Mouse (Mus musculus) gastrocnemius, postnatal 4 days (tissue): ENCODE data around the gene Gm3696. TPM values are rescaled to one million over a fixed set of nuclear protein-coding genes. Genes with fewer than 3 reads are reported as not detected.
A peak's percentile ranks its signal among the peaks of the same experiment; 100 is the strongest.
"Not testable (repeated sequence)": the region's sequence is repeated elsewhere in the genome, so short reads cannot be mapped to it uniquely, and the experiment has no call there.

Experiments used
- DNase-seq, 2 experiments: peaks; one replicate each; pipeline ENCODE4 v3.0.0; 2021 to 2022; ENCODE audit warnings: low spot score in 2 of 2, mixed read lengths in 2 of 2
- long read RNA-seq, 2 experiments: library from polyadenylated mRNA; stranded (forward); transcript quantifications; one replicate each; pipeline ENCODE4 v2.0.0; 2021
- total RNA-seq, 2 experiments: library from RNA; stranded (reverse); gene quantifications; 2 replicates each; pipeline ENCODE4 v1.2.3; 2021

Gene Gm3696
- 1 to 10 TPM in 1 of 2 experiments, under 1 TPM in 1; 0.91 to 1.9 TPM for total RNA-seq
- long read RNA-seq, experiment 1: 0 reads
- long read RNA-seq, experiment 2: 0 reads

- DNase-seq: not testable (repeated sequence)
Measured at GRCm38 (mm10) chr14:7100521-7100920, at the start of gene Gm3696. Gene Gm3696 (minus strand): TSS chr14:7100621.

- DNase-seq: not testable (repeated sequence)
Measured at GRCm38 (mm10) chr14:7125312-7125711, 24.9 kb upstream of the Gm3696 start, which contains the start of gene Gm6676. Gene Gm6676 (minus strand): TSS chr14:7125412.

- DNase-seq: peak in 1 of 2 experiments; percentile 3
Measured at GRCm38 (mm10) chr14:7105124-7105802, 4.8 kb upstream of the Gm3696 start.

- DNase-seq: not testable (repeated sequence)
Measured at GRCm38 (mm10) chr14:7044870-7045269, 55.6 kb downstream of the Gm3696 start, which contains the start of gene Gm3685. Gene Gm3685 (minus strand): TSS chr14:7044970.

Other genes with a start within 250 kb of the Gm3696 start
- 1 to 10 TPM in 1 of 2 experiments, under 1 TPM in 1; 0.69 to 2.2 TPM for gene Gm3667, start 210.7 kb downstream of the Gm3696 start, total RNA-seq
- not detected for gene Gm6356, start 126.8 kb downstream of the Gm3696 start, total RNA-seq
- gene Gm10406, start 73.2 kb downstream of the Gm3696 start, total RNA-seq: under 1 TPM in 1 of 2 experiments, not detected in 1; 0.34 TPM
- not detected for gene Gm3685, start 55.7 kb downstream of the Gm3696 start, total RNA-seq
- gene Gm6676, start 24.8 kb upstream of the Gm3696 start, total RNA-seq: under 1 TPM in 1 of 2 experiments, not detected in 1; 0.15 TPM
- under 1 TPM; 0.49 TPM for gene Gm3512, start 73.9 kb upstream of the Gm3696 start, total RNA-seq
- under 1 TPM in 1 of 2 experiments, not detected in 1; 0.15 TPM for gene Gm16434, start 93.9 kb upstream of the Gm3696 start, total RNA-seq
- gene Gm3727, start 164.1 kb upstream of the Gm3696 start, total RNA-seq: not detected
- under 1 TPM; 0.22 to 0.31 TPM for gene Gm3739, start 214.4 kb upstream of the Gm3696 start, total RNA-seq
- gene Gm5797, start 231.8 kb upstream of the Gm3696 start, total RNA-seq: not detected